Comparison of ENCODE assay signal across 8 mouse cellular contexts in the genomic region with DNA sequence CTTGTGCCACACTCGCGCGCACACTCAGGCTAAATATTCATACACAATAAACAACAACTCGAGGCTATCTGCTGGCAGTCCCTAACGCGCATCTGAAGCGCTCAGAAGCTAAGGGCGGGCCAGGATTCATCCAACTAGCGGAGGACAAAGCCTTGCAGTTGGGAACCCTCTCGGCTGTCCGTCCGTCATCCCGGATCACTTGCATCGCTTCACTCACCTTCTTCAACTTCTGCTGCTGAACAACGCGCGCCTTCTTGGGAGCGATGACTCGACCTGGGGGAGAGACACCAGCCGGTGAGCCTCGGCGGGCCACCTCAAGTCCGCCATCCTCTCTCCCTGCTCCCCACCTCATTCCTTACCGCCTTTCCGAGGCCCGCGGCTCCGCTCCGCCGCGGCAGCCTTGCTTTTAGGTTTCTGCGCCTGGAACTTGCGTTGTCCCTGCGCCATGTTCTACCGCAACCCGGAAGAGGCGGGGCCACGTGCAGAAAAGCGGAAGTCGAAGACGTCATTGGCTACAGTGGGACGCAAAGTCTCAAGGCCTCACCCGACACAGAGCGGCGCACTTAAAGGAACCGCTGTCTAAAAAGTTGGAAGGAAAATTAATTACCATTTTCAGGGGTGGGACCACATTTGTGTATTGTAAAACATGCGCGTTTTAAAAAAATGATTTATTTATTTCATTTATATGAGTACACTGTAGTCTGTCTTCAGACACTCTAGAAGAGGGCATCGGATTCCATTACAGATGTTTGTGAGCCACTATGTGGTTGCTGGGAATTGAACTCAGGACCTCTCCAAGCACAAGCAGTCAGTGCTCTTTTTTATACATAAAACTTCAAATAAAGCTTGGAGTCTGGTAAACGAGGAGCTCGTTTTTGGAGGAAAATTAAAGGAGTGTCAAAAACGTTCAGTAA. TPM values are rescaled to one million over a fixed set of nuclear protein-coding genes. Genes with fewer than 3 reads are reported as not detected.
A peak's percentile ranks its signal among the peaks of the same experiment; 100 is the strongest.
DNase-seq lines count a peak whose midpoint lies in the region; ATAC-seq and TF ChIP-seq lines count a peak whose summit lies in the region.

A gene (minus strand): TSS at position 463 of the 914 bp plus-strand sequence.

- H3K36me3 ChIP-seq in embryonic facial prominence, embryonic 13.5 days: peaks cover 76% of the 10 kb centered on the region
- H3K36me3 ChIP-seq in heart, adult 2 months (ENCODE audit: control insufficient read depth, insufficient read depth, low read length): 0 out of 2 replicates have a peak, but pooled peaks cover 2% of the 10 kb centered on the region
- H3K36me3 ChIP-seq in limb, embryonic 13.5 days: peaks cover 75% of the 10 kb centered on the region
- H3K36me3 ChIP-seq in midbrain, embryonic 16.5 days (ENCODE audit: control insufficient read depth, insufficient read depth, low read length): peaks cover 39% of the 10 kb centered on the region

- DNase-seq in 3134 (ENCODE audit: extremely low read depth, insufficient read length, low spot score): peak; percentile 88
- DNase-seq in adrenal gland, postnatal 36 days: peak; percentile 89 to 91
- DNase-seq in heart, adult 2 months: peak; percentile 89 to 92
- DNase-seq in kidney, adult 8-10 months: peak; percentile 86 to 89
- peak; percentile 78 to 92 for DNase-seq in spleen, postnatal 10 days (ENCODE audit: low spot score in 2 of 2)

- peak within 1 kb of the TSS; percentile 88 for H3K27ac ChIP-seq in embryonic facial prominence, embryonic 13.5 days
- peak within 1 kb of the TSS; percentile 95 for H3K27ac ChIP-seq in heart, adult 2 months
- peak within 1 kb of the TSS; percentile 81 for H3K27ac ChIP-seq in limb, embryonic 13.5 days
- peak within 1 kb of the TSS; percentile 73 for H3K27ac ChIP-seq in midbrain, embryonic 16.5 days (ENCODE audit: low read length)

- TF ChIP-seq POLR2A in heart, adult 2 months (IDR thresholded peaks at IDR 0.05; ENCODE audit: insufficient read depth, low read depth, low read length): peak; percentile 98

- ATAC-seq in embryonic facial prominence, embryonic 13.5 days (ENCODE audit: insufficient number of reproducible peaks, insufficient read depth, low FRiP score, low TSS enrichment, low read depth): peak; percentile 80
- peak; percentile 94 for ATAC-seq in limb, embryonic 13.5 days (ENCODE audit: low FRiP score, low read depth)
- ATAC-seq in midbrain, embryonic 16.5 days: peak; percentile 94

- TF ChIP-seq CTCF in heart, adult 2 months (IDR thresholded peaks at IDR 0.05): no peak

- peak; percentile 93 for TF ChIP-seq EP300 in heart, adult 2 months (IDR thresholded peaks at IDR 0.05; ENCODE audit: insufficient read depth, low read depth, low read length)

- intact Hi-C loops in heart, adult 2 months (cut with DNase I): loop anchor here (1.0 kb wide), 1 partner anchor 12 kb away; a partner anchor contains a TSS

- H3K9me3 ChIP-seq in embryonic facial prominence, embryonic 13.5 days: no peaks in the 10 kb centered on the region
- no peaks in the 10 kb centered on the region for H3K9me3 ChIP-seq in limb, embryonic 13.5 days
- no peaks in the 10 kb centered on the region for H3K9me3 ChIP-seq in midbrain, embryonic 16.5 days (replicated peaks; ENCODE audit: control insufficient read depth, low read length, poor library complexity, severe bottlenecking)

- no peaks in the 10 kb centered on the region for H3K79me2 ChIP-seq in heart, adult 2 months (replicated peaks; ENCODE audit: control insufficient read depth, insufficient read depth, low read length)

- H3K4me3 ChIP-seq in embryonic facial prominence, embryonic 13.5 days: peak within 1 kb of the TSS; percentile 94
- peak within 1 kb of the TSS; percentile 80 for H3K4me3 ChIP-seq in heart, adult 2 months
- H3K4me3 ChIP-seq in limb, embryonic 13.5 days: peak within 1 kb of the TSS; percentile 90
- H3K4me3 ChIP-seq in midbrain, embryonic 16.5 days (ENCODE audit: low read depth, low read length): peak within 1 kb of the TSS; percentile 74

- peak within 1 kb of the TSS; percentile 96 for H3K9ac ChIP-seq in embryonic facial prominence, embryonic 13.5 days
- H3K9ac ChIP-seq in heart, adult 2 months (ENCODE audit: low read depth, low read length): peak within 1 kb of the TSS; percentile 92
- H3K9ac ChIP-seq in limb, embryonic 13.5 days: peak within 1 kb of the TSS; percentile 89
- H3K9ac ChIP-seq in midbrain, embryonic 16.5 days (ENCODE audit: low read depth, low read length): peak within 1 kb of the TSS; percentile 74

- no peaks in the 10 kb centered on the region for H3K27me3 ChIP-seq in embryonic facial prominence, embryonic 13.5 days
- no peaks in the 10 kb centered on the region for H3K27me3 ChIP-seq in heart, adult 2 months (ENCODE audit: control insufficient read depth, insufficient read depth, low read length)
- no peaks in the 10 kb centered on the region for H3K27me3 ChIP-seq in limb, embryonic 13.5 days
- H3K27me3 ChIP-seq in midbrain, embryonic 16.5 days (ENCODE audit: control insufficient read depth, insufficient read depth, low read depth, low read length): no peaks in the 10 kb centered on the region

- H3K4me2 ChIP-seq in embryonic facial prominence, embryonic 13.5 days: peak within 1 kb of the TSS; percentile 76
- peak within 1 kb of the TSS; percentile 82 for H3K4me2 ChIP-seq in limb, embryonic 13.5 days (replicated peaks)
- peak within 1 kb of the TSS; percentile 91 for H3K4me2 ChIP-seq in midbrain, embryonic 16.5 days (ENCODE audit: low read length)

- H3K4me1 ChIP-seq in embryonic facial prominence, embryonic 13.5 days: 0 out of 2 replicates have a peak, but pooled peaks cover 2% of the 10 kb centered on the region
- H3K4me1 ChIP-seq in heart, adult 2 months (ENCODE audit: control insufficient read depth, insufficient read depth, low read length): no peaks in the 10 kb centered on the region; the same call in 1 of the 2 replicates
- peaks cover 9% of the 10 kb centered on the region for H3K4me1 ChIP-seq in limb, embryonic 13.5 days
- H3K4me1 ChIP-seq in midbrain, embryonic 16.5 days (ENCODE audit: control insufficient read depth, insufficient read depth, low read length): peaks cover 7% of the 10 kb centered on the region; the same call in 1 of the 2 replicates

- 3% methylated on average over 52 of the region's 52 CpGs for WGBS in embryonic facial prominence, embryonic 13.5 days
- 3% methylated on average over 52 of the region's 52 CpGs for WGBS in heart, adult 2 months
- WGBS in limb, embryonic 13.5 days: 3% methylated on average over 52 of the region's 52 CpGs
- 4% methylated on average over 52 of the region's 52 CpGs for WGBS in midbrain, embryonic 16.5 days

RNA-seq across cellular contexts. Expression of the gene that starts here (rescaled TPM):
- 100 to 1,000 TPM; 267 to 283 TPM for total RNA-seq in adrenal gland, postnatal 36 days (2021)
- polyA plus RNA-seq in embryonic facial prominence, embryonic 13.5 days (2015; fragmentation: Nextera tagmentation; extraction: Ambion mirVana): 318 and 344 TPM in 2 replicates
- total RNA-seq in heart, adult 2 months (2021): 100 to 1,000 TPM; 206 to 249 TPM
- 144 and 158 TPM in 2 replicates for polyA plus RNA-seq in heart, adult 2 months (2012; rRNA removed)
- 325 and 338 TPM in 2 replicates for polyA plus RNA-seq in limb, embryonic 13.5 days (2015; fragmentation: Nextera tagmentation; extraction: Ambion mirVana)
- polyA plus RNA-seq in midbrain, embryonic 16.5 days (2015; fragmentation: Nextera tagmentation; extraction: Ambion mirVana): 229 and 244 TPM in 2 replicates

Comparison
In these comparisons a context has a peak if more than half of its experiments do, and no peak if none do; other contexts are left out.
1. Peak in every context shown above with its lines: DNase-seq, ATAC-seq, H3K4me3 ChIP-seq and H3K27ac ChIP-seq.